Comparison of ENCODE assay signal across 8 mouse cellular contexts in the genomic region with DNA sequence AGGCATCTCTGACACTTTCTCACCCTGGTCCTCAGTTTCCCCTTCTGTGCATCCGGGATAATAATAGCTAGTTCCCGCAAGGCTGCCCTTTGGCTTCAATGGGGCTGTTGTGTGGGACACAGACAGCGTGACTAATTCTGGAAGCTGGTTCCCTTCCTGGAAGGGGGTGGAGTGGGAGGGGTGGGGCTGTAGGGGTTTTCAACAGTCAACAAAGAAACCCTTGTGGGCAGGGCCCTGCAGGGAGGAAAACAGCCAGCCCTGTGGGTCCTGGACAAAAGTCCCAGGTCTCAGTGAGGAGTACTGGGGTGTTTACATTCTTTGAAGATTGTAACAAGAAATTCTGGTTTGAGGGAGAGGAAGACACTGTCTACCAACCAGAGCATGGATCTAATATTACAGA. TPM values are rescaled to one million over a fixed set of nuclear protein-coding genes. Genes with fewer than 3 reads are reported as not detected.
DNase-seq lines count a peak whose midpoint lies in the region; ATAC-seq lines count a peak whose summit lies in the region.

No protein-coding gene starts in this region.

- peaks cover 17% of the 10 kb centered on the region for H3K4me1 ChIP-seq in hindbrain, embryonic 12.5 days
- peaks cover 4% of the 10 kb centered on the region for H3K4me1 ChIP-seq in hindbrain, embryonic 16.5 days (ENCODE audit: control insufficient read depth, insufficient read depth, low read depth, low read length)
- peaks cover 15% of the 10 kb centered on the region for H3K4me1 ChIP-seq in embryonic facial prominence, embryonic 14.5 days (ENCODE audit: control insufficient read depth, insufficient read depth, low read length)

- no peak overlapping the region for H3K4me3 ChIP-seq in hindbrain, embryonic 12.5 days
- no peak overlapping the region for H3K4me3 ChIP-seq in hindbrain, embryonic 16.5 days (ENCODE audit: low read length)
- no peak overlapping the region for H3K4me3 ChIP-seq in embryonic facial prominence, embryonic 14.5 days (ENCODE audit: low read depth, low read length)

- no peak overlapping the region for H3K9ac ChIP-seq in hindbrain, embryonic 12.5 days
- H3K9ac ChIP-seq in hindbrain, embryonic 16.5 days (ENCODE audit: low read depth, low read length) = no peak overlapping the region
- no peak overlapping the region for H3K9ac ChIP-seq in embryonic facial prominence, embryonic 14.5 days (ENCODE audit: low read depth, low read length)

- DNase-seq in NIH3T3 (ENCODE audit: low read depth) = peak; percentile 52
- peak; percentile 73 for DNase-seq in embryonic facial prominence, embryonic 14.5 days (ENCODE audit: low spot score)
- peak; percentile 28 to 64 for DNase-seq in kidney, postnatal 25 days
- peak; percentile 65 for DNase-seq in skeletal muscle tissue, adult 2 months (ENCODE audit: low read depth, low spot score)
- no peak for DNase-seq in right cerebral cortex, postnatal 14 days
- DNase-seq in cerebellum, adult 11 months = no peak

- H3K27me3 ChIP-seq in hindbrain, embryonic 12.5 days = no peaks in the 10 kb centered on the region
- H3K27me3 ChIP-seq in hindbrain, embryonic 16.5 days (replicated peaks; ENCODE audit: control insufficient read depth, insufficient read depth, low read length) = no peaks in the 10 kb centered on the region
- H3K27me3 ChIP-seq in embryonic facial prominence, embryonic 14.5 days (replicated peaks; ENCODE audit: control insufficient read depth, insufficient read depth, low read length) = no peaks in the 10 kb centered on the region

- ATAC-seq in hindbrain, embryonic 12.5 days (ENCODE audit: low FRiP score) = peak; percentile 55
- no peak for ATAC-seq in hindbrain, embryonic 16.5 days
- ATAC-seq in embryonic facial prominence, embryonic 14.5 days (ENCODE audit: low read depth) = peak; percentile 76

- H3K4me2 ChIP-seq in hindbrain, embryonic 12.5 days (replicated peaks) = no peak overlapping the region
- H3K4me2 ChIP-seq in hindbrain, embryonic 16.5 days (ENCODE audit: low read length) = no peak overlapping the region
- no peak overlapping the region for H3K4me2 ChIP-seq in embryonic facial prominence, embryonic 14.5 days (ENCODE audit: low read depth, low read length)

- H3K27ac ChIP-seq in hindbrain, embryonic 12.5 days = peak overlapping the region; percentile 67
- H3K27ac ChIP-seq in hindbrain, embryonic 16.5 days (ENCODE audit: low read depth, low read length) = no peak overlapping the region; the same call in 1 of the 2 replicates
- H3K27ac ChIP-seq in embryonic facial prominence, embryonic 14.5 days (replicated peaks; ENCODE audit: low read depth, low read length) = peak overlapping the region; percentile 61; the same call in 1 of the 2 replicates

- no peaks in the 10 kb centered on the region for H3K36me3 ChIP-seq in hindbrain, embryonic 12.5 days
- no peaks in the 10 kb centered on the region for H3K36me3 ChIP-seq in hindbrain, embryonic 16.5 days (ENCODE audit: control insufficient read depth, insufficient read depth, low read length)
- no peaks in the 10 kb centered on the region for H3K36me3 ChIP-seq in embryonic facial prominence, embryonic 14.5 days (ENCODE audit: control insufficient read depth, insufficient read depth, low read length)

- H3K9me3 ChIP-seq in hindbrain, embryonic 12.5 days (replicated peaks) = peaks cover 5% of the 10 kb centered on the region; the same call in 1 of the 2 replicates
- no peaks in the 10 kb centered on the region for H3K9me3 ChIP-seq in hindbrain, embryonic 16.5 days (ENCODE audit: control insufficient read depth, low read length)
- H3K9me3 ChIP-seq in embryonic facial prominence, embryonic 14.5 days (ENCODE audit: control insufficient read depth, low read length) = no peaks in the 10 kb centered on the region

- 26% methylated on average over 3 of the region's 3 CpGs for WGBS in hindbrain, embryonic 12.5 days
- WGBS in hindbrain, embryonic 16.5 days = 11% methylated on average over 3 of the region's 3 CpGs
- 26% methylated on average over 3 of the region's 3 CpGs for WGBS in embryonic facial prominence, embryonic 14.5 days

RNA-seq across cellular contexts. Expression of a gene that starts 8.7 kb away (rescaled TPM):
- polyA plus RNA-seq in hindbrain, embryonic 12.5 days (2016; fragmentation: Nextera tagmentation; extraction: Ambion mirVana) = 5.5 and 12.3 TPM in 2 replicates
- 0.43 and 0.95 TPM in 2 replicates for polyA plus RNA-seq in hindbrain, embryonic 16.5 days (2015; fragmentation: Nextera tagmentation; extraction: Ambion mirVana)
- polyA plus RNA-seq in embryonic facial prominence, embryonic 14.5 days (2014; fragmentation: Nextera tagmentation; extraction: Ambion mirVana) = 48.8 and 71.7 TPM in 2 replicates

RNA-seq across cellular contexts. Expression of a gene that starts 26.0 kb away (rescaled TPM):
- polyA plus RNA-seq in hindbrain, embryonic 12.5 days (2016; fragmentation: Nextera tagmentation; extraction: Ambion mirVana) = 2.1 TPM in 2 replicates
- polyA plus RNA-seq in hindbrain, embryonic 16.5 days (2015; fragmentation: Nextera tagmentation; extraction: Ambion mirVana) = 0.50 and 0.65 TPM in 2 replicates
- 0.86 and 1.6 TPM in 2 replicates for polyA plus RNA-seq in embryonic facial prominence, embryonic 14.5 days (2014; fragmentation: Nextera tagmentation; extraction: Ambion mirVana)

RNA-seq across cellular contexts. Expression of a gene that starts 28.2 kb away (rescaled TPM):
- polyA plus RNA-seq in hindbrain, embryonic 12.5 days (2016; fragmentation: Nextera tagmentation; extraction: Ambion mirVana) = 25.3 and 34.7 TPM in 2 replicates
- 69.4 and 89.9 TPM in 2 replicates for polyA plus RNA-seq in hindbrain, embryonic 16.5 days (2015; fragmentation: Nextera tagmentation; extraction: Ambion mirVana)
- polyA plus RNA-seq in embryonic facial prominence, embryonic 14.5 days (2014; fragmentation: Nextera tagmentation; extraction: Ambion mirVana) = 113 and 135 TPM in 2 replicates

RNA-seq across cellular contexts. Expression of a gene that starts 29.9 kb away (rescaled TPM):
- polyA plus RNA-seq in hindbrain, embryonic 12.5 days (2016; fragmentation: Nextera tagmentation; extraction: Ambion mirVana) = 2.3 and 2.7 TPM in 2 replicates
- polyA plus RNA-seq in hindbrain, embryonic 16.5 days (2015; fragmentation: Nextera tagmentation; extraction: Ambion mirVana) = 0.61 and 0.75 TPM in 2 replicates
- 4.4 and 4.9 TPM in 2 replicates for polyA plus RNA-seq in embryonic facial prominence, embryonic 14.5 days (2014; fragmentation: Nextera tagmentation; extraction: Ambion mirVana)

RNA-seq across cellular contexts. Expression of a gene that starts 33.9 kb away (rescaled TPM):
- polyA plus RNA-seq in hindbrain, embryonic 12.5 days (2016; fragmentation: Nextera tagmentation; extraction: Ambion mirVana) = 26.3 and 29.8 TPM in 2 replicates
- polyA plus RNA-seq in hindbrain, embryonic 16.5 days (2015; fragmentation: Nextera tagmentation; extraction: Ambion mirVana) = 324 and 417 TPM in 2 replicates
- 37.0 and 40.9 TPM in 2 replicates for polyA plus RNA-seq in embryonic facial prominence, embryonic 14.5 days (2014; fragmentation: Nextera tagmentation; extraction: Ambion mirVana)

Comparison
In these comparisons a context has a peak if more than half of its experiments do, and no peak if none do; other contexts are left out.
1. DNase-seq: peak in NIH3T3 (single experiment), embryonic facial prominence, embryonic 14.5 days (single experiment), kidney, postnatal 25 days (2 of 2) and skeletal muscle tissue, adult 2 months (single experiment); none in right cerebral cortex, postnatal 14 days (single experiment) and cerebellum, adult 11 months (single experiment).